Mouse (Mus musculus) C2C12 (cell line): ENCODE measurements around the gene Dnm1l. TPM values are rescaled to one million over a fixed set of nuclear protein-coding genes. Genes with fewer than 3 reads are reported as not detected.

Experiments
- H3K27me3 ChIP-seq: one replicate; pipeline ENCODE4 v1.6.1; 2011; ENCODE audit not compliant: control insufficient read depth, insufficient read depth, insufficient read length
- H3K36me3 ChIP-seq: one replicate; pipeline ENCODE4 v1.6.1; 2011; ENCODE audit not compliant: control insufficient read depth, insufficient read depth
- H3K4me3 ChIP-seq: one replicate; pipeline ENCODE4 v1.5.1; 2011; ENCODE audit warnings: mild to moderate bottlenecking, control low read depth; ENCODE audit not compliant: poor library complexity, insufficient read depth, severe bottlenecking
- H3K79me2 ChIP-seq: one replicate; pipeline ENCODE4 v1.6.1; 2011; ENCODE audit not compliant: control insufficient read depth, insufficient read depth
- H3K79me3 ChIP-seq: one replicate; pipeline ENCODE4 v1.6.1; 2011; ENCODE audit warnings: low read depth, control low read depth
- H3ac ChIP-seq: one replicate; pipeline ENCODE3; 2011; ENCODE audit warnings: low read depth; ENCODE audit not compliant: control insufficient read depth, insufficient read length
- CEBPB ChIP-seq: IDR thresholded peaks from one replicate; pipeline ENCODE4 v1.6.1; 2011; ENCODE audit warnings: low read depth, mild to moderate bottlenecking, control low read depth, moderate library complexity
- CTCF ChIP-seq: IDR thresholded peaks from one replicate; pipeline ENCODE4 v1.5.1; 2011; ENCODE audit not compliant: control insufficient read depth, insufficient read depth, insufficient read length
- FOSL1 ChIP-seq: IDR thresholded peaks from one replicate; pipeline ENCODE4 v1.8.0; 2011; ENCODE audit warnings: mild to moderate bottlenecking, low read length; ENCODE audit not compliant: poor library complexity, insufficient read depth, severe bottlenecking
- MAX ChIP-seq: IDR thresholded peaks from one replicate; pipeline ENCODE4 v1.6.1; 2011; ENCODE audit warnings: mild to moderate bottlenecking, control low read depth
- MYOD1 ChIP-seq: IDR thresholded peaks from one replicate; pipeline ENCODE4 v1.6.1; 2011; ENCODE audit warnings: low read depth; ENCODE audit not compliant: control insufficient read depth, insufficient read length
- MYOG ChIP-seq: IDR thresholded peaks from one replicate; pipeline ENCODE4 v1.6.1; 2011; ENCODE audit not compliant: control insufficient read depth, insufficient read length; ENCODE audit errors: extremely low read depth
- USF1 ChIP-seq: IDR thresholded peaks from one replicate; pipeline ENCODE4 v1.6.1; 2011; ENCODE audit warnings: low read depth, mild to moderate bottlenecking, control low read depth, moderate library complexity
- polyA plus RNA-seq: library from polyadenylated mRNA; unstranded; fragments of >200 nt; fragmentation: generic; extraction: Trizol; gene quantifications from one replicate; pipeline ENCODE4 v1.2.1, GENCODE M21; 2012; ENCODE audit warnings: missing spikeins

Gene Dnm1l
- polyA plus RNA-seq, 1 experiment, result 12.4 TPM

- H3ac ChIP-seq, result no peak overlapping the region
- H3K79me2 ChIP-seq, result no peaks in the 10 kb centered on the region
- peaks cover 85% of the 10 kb centered on the region for H3K36me3 ChIP-seq
- no peak overlapping the region for H3K4me3 ChIP-seq
- H3K79me3 ChIP-seq, result no peaks in the 10 kb centered on the region
- no peaks in the 10 kb centered on the region for H3K27me3 ChIP-seq
- TF ChIP-seq MYOD1 (no peak), MYOG (no peak), FOSL1 (no peak), CEBPB (no peak), CTCF (no peak), USF1 (no peak), MAX (no peak)
Observed at GRCm38 (mm10) chr16:16311319-16311718, 47.4 kb downstream of the Dnm1l start.

GRCm38 (mm10) chr16:16303888-16304287, 54.9 kb downstream of the Dnm1l start:
- TF ChIP-seq MAX (no peak), FOSL1 (no peak), MYOG (no peak)
- Histone ChIP-seq H3K79me2 (peaks cover 32% of the 10 kb centered on the region), H3K36me3 (peaks cover 36% of the 10 kb centered on the region), H3K4me3 (peak overlapping the region; percentile 81), H3K79me3 (peaks cover 20% of the 10 kb centered on the region), H3ac (peak overlapping the region; percentile 85), H3K27me3 (no peaks in the 10 kb centered on the region)

- H3ac ChIP-seq, result peak overlapping the region; percentile 85
- H3K4me3 ChIP-seq, result peak overlapping the region; percentile 81
- no peaks in the 10 kb centered on the region for H3K27me3 ChIP-seq
- H3K79me2 ChIP-seq, result peaks cover 32% of the 10 kb centered on the region
- H3K79me3 ChIP-seq, result peaks cover 20% of the 10 kb centered on the region
- TF ChIP-seq MAX, result peak; percentile 58
- TF ChIP-seq CEBPB, result no peak
- H3K36me3 ChIP-seq, result peaks cover 31% of the 10 kb centered on the region
Observed at GRCm38 (mm10) chr16:16303138-16303827, 55.5 kb downstream of the Dnm1l start.

GRCm38 (mm10) chr16:16302369-16303137, 56.2 kb downstream of the Dnm1l start, which contains the start of gene Yars2:
Gene Yars2, plus strand, starts transcription at chr16:16302965.
- Histone ChIP-seq H3K79me3 (peaks cover 20% of the 10 kb centered on the region), H3K27me3 (no peaks in the 10 kb centered on the region), H3K79me2 (peaks cover 32% of the 10 kb centered on the region), H3ac (peak within 1 kb of the TSS; percentile 85), H3K4me3 (peak within 1 kb of the TSS; percentile 81), H3K36me3 (peaks cover 24% of the 10 kb centered on the region)
- TF ChIP-seq MAX (peak; percentile 85), MYOD1 (no peak), USF1 (no peak), FOSL1 (no peak), MYOG (no peak), CTCF (peak; percentile 72), CEBPB (no peak)

GRCm38 (mm10) chr16:16273752-16274151, 85.0 kb downstream of the Dnm1l start:
- TF ChIP-seq CTCF, result no peak
- no peak overlapping the region for H3K4me3 ChIP-seq
- H3K27me3 ChIP-seq, result no peaks in the 10 kb centered on the region
- no peak overlapping the region for H3ac ChIP-seq
- no peaks in the 10 kb centered on the region for H3K79me3 ChIP-seq
- H3K79me2 ChIP-seq, result no peaks in the 10 kb centered on the region
- H3K36me3 ChIP-seq, result peaks cover 28% of the 10 kb centered on the region

- H3K27me3 ChIP-seq, result no peaks in the 10 kb centered on the region
- TF ChIP-seq CTCF, result no peak
- TF ChIP-seq USF1, result no peak
- TF ChIP-seq MAX, result no peak
- TF ChIP-seq MYOG, result no peak
- TF ChIP-seq MYOD1, result no peak
- no peak for TF ChIP-seq CEBPB
- no peak for TF ChIP-seq FOSL1
- peaks cover 32% of the 10 kb centered on the region for H3K36me3 ChIP-seq
- no peak overlapping the region for H3K4me3 ChIP-seq
- no peaks in the 10 kb centered on the region for H3K79me3 ChIP-seq
- H3K79me2 ChIP-seq, result no peaks in the 10 kb centered on the region
- H3ac ChIP-seq, result no peak overlapping the region
Observed at GRCm38 (mm10) chr16:16272978-16273377, 85.8 kb downstream of the Dnm1l start.
